Mouse (Mus musculus): ENCODE measurements around the gene Fyco1. TPM values are rescaled to one million over a fixed set of nuclear protein-coding genes. Genes with fewer than 3 reads are reported as not detected.

Gene Fyco1
- polyA plus RNA-seq, 1 experiment from 2014 or later: 10.8 TPM

GRCm38 (mm10) chr9:123846490-123846889 is 5.2 kb downstream of the Fyco1 start:
- Histone ChIP-seq H3K36me3 (peaks cover 13% of the 10 kb centered on the region), H3K9me3 (replicated peaks) (no peaks in the 10 kb centered on the region), H3K27me3 (ENCODE audit: low read depth, poor library complexity, severe bottlenecking) (no peaks in the 10 kb centered on the region), H3K4me1 (peaks cover 17% of the 10 kb centered on the region), H3K4me3 (no peak overlapping the region), H3K27ac (replicated peaks) (no peak overlapping the region)
- WGBS: 95% methylated on average over 1 of the region's 1 CpGs
- DNase-seq (ENCODE audit: low spot score): no peak

GRCm38 (mm10) chr9:123845120-123845519 is 6.6 kb downstream of the Fyco1 start:
- Histone ChIP-seq H3K9me3 (replicated peaks) (no peaks in the 10 kb centered on the region), H3K4me3 (no peak overlapping the region), H3K4me1 (peaks cover 5% of the 10 kb centered on the region), H3K36me3 (peaks cover 24% of the 10 kb centered on the region), H3K27me3 (ENCODE audit: low read depth, poor library complexity, severe bottlenecking) (no peaks in the 10 kb centered on the region), H3K27ac (replicated peaks) (no peak overlapping the region)
- 84% methylated on average over 3 of the region's 3 CpGs for WGBS
- DNase-seq (ENCODE audit: low spot score): no peak

GRCm38 (mm10) chr9:123844468-123844867 is 7.2 kb downstream of the Fyco1 start:
- 89% methylated on average over 3 of the region's 3 CpGs for WGBS
- peaks cover 31% of the 10 kb centered on the region for H3K36me3 ChIP-seq
- no peaks in the 10 kb centered on the region for H3K9me3 ChIP-seq (replicated peaks)
- no peak overlapping the region for H3K27ac ChIP-seq (replicated peaks)
- H3K4me1 ChIP-seq: no peaks in the 10 kb centered on the region
- H3K27me3 ChIP-seq (ENCODE audit: low read depth, poor library complexity, severe bottlenecking): no peaks in the 10 kb centered on the region
- H3K4me3 ChIP-seq: no peak overlapping the region
- no peak for DNase-seq (ENCODE audit: low spot score)

GRCm38 (mm10) chr9:123840243-123840642 is 11.5 kb downstream of the Fyco1 start:
- Histone ChIP-seq H3K27ac (replicated peaks) (no peak overlapping the region), H3K4me3 (no peak overlapping the region), H3K9me3 (replicated peaks) (no peaks in the 10 kb centered on the region), H3K27me3 (ENCODE audit: low read depth, poor library complexity, severe bottlenecking) (no peaks in the 10 kb centered on the region), H3K4me1 (no peaks in the 10 kb centered on the region), H3K36me3 (peaks cover 70% of the 10 kb centered on the region)
- no peak for DNase-seq (ENCODE audit: low spot score)
- 91% methylated on average over 6 of the region's 6 CpGs for WGBS

- Histone ChIP-seq H3K4me3 (no peak overlapping the region), H3K27ac (replicated peaks) (no peak overlapping the region), H3K27me3 (ENCODE audit: low read depth, poor library complexity, severe bottlenecking) (no peaks in the 10 kb centered on the region), H3K9me3 (replicated peaks) (no peaks in the 10 kb centered on the region), H3K4me1 (no peaks in the 10 kb centered on the region), H3K36me3 (peaks cover 81% of the 10 kb centered on the region)
- 95% methylated on average over 3 of the region's 3 CpGs for WGBS
- no peak for DNase-seq (ENCODE audit: low spot score)
These were observed 15.8 kb downstream of the Fyco1 start for GRCm38 (mm10) chr9:123835851-123836250.

- WGBS: 95% methylated on average over 4 of the region's 4 CpGs
- H3K36me3 ChIP-seq: peaks cover 85% of the 10 kb centered on the region
- H3K4me1 ChIP-seq: no peaks in the 10 kb centered on the region
- H3K9me3 ChIP-seq (replicated peaks): no peaks in the 10 kb centered on the region
- H3K27ac ChIP-seq (replicated peaks): no peak overlapping the region
- no peaks in the 10 kb centered on the region for H3K27me3 ChIP-seq (ENCODE audit: low read depth, poor library complexity, severe bottlenecking)
- DNase-seq (ENCODE audit: low spot score): no peak
- no peak overlapping the region for H3K4me3 ChIP-seq
These were observed 22.8 kb downstream of the Fyco1 start for GRCm38 (mm10) chr9:123828916-123829315.

- peaks cover 99% of the 10 kb centered on the region for H3K36me3 ChIP-seq
- H3K27me3 ChIP-seq (ENCODE audit: low read depth, poor library complexity, severe bottlenecking): no peaks in the 10 kb centered on the region
- no peaks in the 10 kb centered on the region for H3K4me1 ChIP-seq
- H3K9me3 ChIP-seq (replicated peaks): no peaks in the 10 kb centered on the region
- no peak for DNase-seq (ENCODE audit: low spot score)
- WGBS: 84% methylated on average over 3 of the region's 3 CpGs
- no peak overlapping the region for H3K4me3 ChIP-seq
- H3K27ac ChIP-seq (replicated peaks): no peak overlapping the region
These were observed 25.1 kb downstream of the Fyco1 start for GRCm38 (mm10) chr9:123826631-123827030.

- no peaks in the 10 kb centered on the region for H3K4me1 ChIP-seq
- H3K27me3 ChIP-seq (ENCODE audit: low read depth, poor library complexity, severe bottlenecking): no peaks in the 10 kb centered on the region
- no peak for DNase-seq (ENCODE audit: low spot score)
- no peaks in the 10 kb centered on the region for H3K9me3 ChIP-seq (replicated peaks)
- H3K36me3 ChIP-seq: peaks cover 83% of the 10 kb centered on the region
- no peak overlapping the region for H3K4me3 ChIP-seq
- 80% methylated on average over 2 of the region's 2 CpGs for WGBS
- no peak overlapping the region for H3K27ac ChIP-seq (replicated peaks)
These were observed 33.1 kb downstream of the Fyco1 start for GRCm38 (mm10) chr9:123818601-123819000.

GRCm38 (mm10) chr9:123815996-123816395 is 35.7 kb downstream of the Fyco1 start:
- WGBS: 86% methylated on average over 1 of the region's 1 CpGs
- Histone ChIP-seq H3K36me3 (peaks cover 81% of the 10 kb centered on the region), H3K4me1 (no peaks in the 10 kb centered on the region), H3K27ac (replicated peaks) (no peak overlapping the region), H3K9me3 (replicated peaks) (no peaks in the 10 kb centered on the region), H3K27me3 (ENCODE audit: low read depth, poor library complexity, severe bottlenecking) (no peaks in the 10 kb centered on the region), H3K4me3 (no peak overlapping the region)
- DNase-seq (ENCODE audit: low spot score): no peak

- Histone ChIP-seq H3K27me3 (ENCODE audit: low read depth, poor library complexity, severe bottlenecking) (no peaks in the 10 kb centered on the region), H3K4me3 (no peak overlapping the region), H3K9me3 (replicated peaks) (no peaks in the 10 kb centered on the region), H3K27ac (replicated peaks) (no peak overlapping the region), H3K4me1 (no peaks in the 10 kb centered on the region), H3K36me3 (peaks cover 81% of the 10 kb centered on the region)
- no peak for DNase-seq (ENCODE audit: low spot score)
- 84% methylated on average over 3 of the region's 3 CpGs for WGBS
These were observed 36.3 kb downstream of the Fyco1 start for GRCm38 (mm10) chr9:123815444-123815843.

- H3K4me3 ChIP-seq: no peak overlapping the region
- WGBS: 86% methylated on average over 4 of the region's 4 CpGs
- H3K27ac ChIP-seq (replicated peaks): no peak overlapping the region
- peaks cover 85% of the 10 kb centered on the region for H3K36me3 ChIP-seq
- no peak for DNase-seq (ENCODE audit: low spot score)
- no peaks in the 10 kb centered on the region for H3K27me3 ChIP-seq (ENCODE audit: low read depth, poor library complexity, severe bottlenecking)
- no peaks in the 10 kb centered on the region for H3K9me3 ChIP-seq (replicated peaks)
- no peaks in the 10 kb centered on the region for H3K4me1 ChIP-seq
These were observed 36.9 kb downstream of the Fyco1 start for GRCm38 (mm10) chr9:123814821-123815220.

- Histone ChIP-seq H3K9me3 (replicated peaks) (no peaks in the 10 kb centered on the region), H3K36me3 (peaks cover 84% of the 10 kb centered on the region), H3K4me3 (no peak overlapping the region), H3K27ac (replicated peaks) (no peak overlapping the region), H3K27me3 (ENCODE audit: low read depth, poor library complexity, severe bottlenecking) (no peaks in the 10 kb centered on the region), H3K4me1 (no peaks in the 10 kb centered on the region)
- WGBS: 83% methylated on average over 2 of the region's 2 CpGs
- no peak for DNase-seq (ENCODE audit: low spot score)
These were observed 37.4 kb downstream of the Fyco1 start for GRCm38 (mm10) chr9:123814326-123814725.

- H3K9me3 ChIP-seq (replicated peaks): no peaks in the 10 kb centered on the region
- no peak for DNase-seq (ENCODE audit: low spot score)
- no peak overlapping the region for H3K27ac ChIP-seq (replicated peaks)
- peaks cover 64% of the 10 kb centered on the region for H3K36me3 ChIP-seq
- no peak overlapping the region for H3K4me3 ChIP-seq
- H3K4me1 ChIP-seq: no peaks in the 10 kb centered on the region
- no peaks in the 10 kb centered on the region for H3K27me3 ChIP-seq (ENCODE audit: low read depth, poor library complexity, severe bottlenecking)
- WGBS: 91% methylated on average over 3 of the region's 3 CpGs
These were observed 39.9 kb downstream of the Fyco1 start for GRCm38 (mm10) chr9:123811831-123812230.

GRCm38 (mm10) chr9:123808583-123808982 is 43.1 kb downstream of the Fyco1 start:
- no peak for DNase-seq (ENCODE audit: low spot score)
- no peaks in the 10 kb centered on the region for H3K9me3 ChIP-seq (replicated peaks)
- no peaks in the 10 kb centered on the region for H3K4me1 ChIP-seq
- H3K36me3 ChIP-seq: peaks cover 39% of the 10 kb centered on the region
- no peak overlapping the region for H3K27ac ChIP-seq (replicated peaks)
- WGBS: 77% methylated on average over 7 of the region's 7 CpGs
- no peaks in the 10 kb centered on the region for H3K27me3 ChIP-seq (ENCODE audit: low read depth, poor library complexity, severe bottlenecking)
- H3K4me3 ChIP-seq: no peak overlapping the region
